Mouse (Mus musculus): ENCODE results near the gene Sgpp2. TPM values are rescaled to one million over a fixed set of nuclear protein-coding genes. Genes with fewer than 3 reads are reported as not detected.

The Sgpp2 gene
- polyA plus RNA-seq, 1 experiment: 0.67 TPM

DNA sequence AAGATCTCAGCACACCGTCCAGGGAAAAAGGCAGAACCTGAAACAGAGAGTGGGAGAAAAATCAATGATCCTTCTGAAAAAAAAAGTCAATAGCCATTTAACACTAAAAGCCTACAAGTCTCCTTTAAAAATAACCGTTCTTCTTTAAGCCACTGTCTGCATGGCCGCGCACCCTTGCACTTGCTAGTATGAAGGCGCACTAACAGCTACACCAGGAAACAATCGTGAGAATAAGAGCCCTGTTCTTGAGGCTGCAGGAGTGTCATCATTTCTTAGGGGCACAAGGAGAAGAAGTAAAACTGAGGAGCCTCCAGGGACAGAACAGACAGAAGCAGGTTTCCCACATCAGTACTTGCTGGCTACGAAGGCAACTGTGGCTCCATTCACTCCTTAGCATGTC is 115.2 kb downstream of the Sgpp2 start:
- Histone ChIP-seq H3K4me1 (replicated peaks; ENCODE audit: control insufficient read depth, insufficient read depth, low read length) (peaks cover 3% of the 10 kb centered on the region), H3K4me3 (ENCODE audit: control insufficient read depth, insufficient read depth, low read length) (no peak overlapping the region), H3K27me3 (ENCODE audit: control insufficient read depth, insufficient read depth, low read length) (no peaks in the 10 kb centered on the region), H3K36me3 (ENCODE audit: control insufficient read depth, insufficient read depth, low read length) (peaks cover 12% of the 10 kb centered on the region; the same call in 1 of the 2 replicates), H3K27ac (ENCODE audit: control insufficient read depth, insufficient read depth, low read length) (no peak overlapping the region)
- no peak for TF ChIP-seq POLR2A (IDR thresholded peaks at IDR 0.05; ENCODE audit: control insufficient read depth, extremely low read depth, insufficient read depth, low read length, poor library complexity)
- TF ChIP-seq CTCF (IDR thresholded peaks at IDR 0.05; ENCODE audit: borderline replicate concordance, control insufficient read depth, extremely low read depth, insufficient read depth, low read length, poor library complexity): no peak
- DNase-seq: no peak
- 95% methylated on average over 7 of the region's 7 CpGs for WGBS

DNA sequence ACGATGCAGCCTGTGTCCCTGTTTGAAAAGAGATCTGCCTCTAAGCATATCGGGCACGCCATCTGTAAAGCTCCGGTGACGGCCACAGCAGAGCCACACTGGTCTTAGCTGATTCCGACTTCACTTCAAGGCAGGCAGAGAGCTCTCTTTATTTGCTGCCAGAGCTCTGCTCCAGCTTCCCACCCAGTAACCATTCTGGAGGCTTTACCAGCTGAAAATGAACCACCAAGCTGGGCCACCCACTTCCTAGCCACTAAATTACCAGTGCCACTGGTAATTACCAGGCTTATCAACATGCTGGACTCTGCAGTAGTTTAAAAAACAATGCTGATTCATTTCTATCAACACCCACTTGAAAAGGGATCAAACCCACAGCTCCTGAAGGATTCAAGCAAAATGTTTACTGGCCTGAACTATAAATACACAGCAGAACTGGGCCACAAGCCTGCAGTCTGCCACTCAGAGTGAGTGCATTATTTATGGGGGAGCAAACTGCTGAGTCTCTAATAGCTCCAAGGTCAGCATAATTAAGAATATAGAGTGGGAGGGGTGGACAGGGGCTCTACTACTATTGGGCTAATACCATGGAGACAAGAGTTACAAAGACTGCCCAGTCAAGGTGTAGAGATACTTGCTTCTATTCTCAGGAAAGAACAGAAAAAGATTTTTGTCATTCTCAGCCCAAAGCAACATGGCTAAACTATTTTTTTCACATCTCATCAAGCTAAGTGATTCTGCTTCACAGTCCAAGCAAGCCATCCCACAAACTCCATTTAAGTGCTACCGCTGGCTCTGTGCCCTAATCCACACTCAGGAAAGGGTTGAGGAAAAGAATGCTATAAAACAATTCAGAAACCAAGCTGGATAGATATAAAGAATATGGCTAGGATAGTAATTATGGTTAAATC is 115.9 kb downstream of the Sgpp2 start:
- WGBS: 97% methylated on average over 7 of the region's 7 CpGs
- no peak for DNase-seq

DNA sequence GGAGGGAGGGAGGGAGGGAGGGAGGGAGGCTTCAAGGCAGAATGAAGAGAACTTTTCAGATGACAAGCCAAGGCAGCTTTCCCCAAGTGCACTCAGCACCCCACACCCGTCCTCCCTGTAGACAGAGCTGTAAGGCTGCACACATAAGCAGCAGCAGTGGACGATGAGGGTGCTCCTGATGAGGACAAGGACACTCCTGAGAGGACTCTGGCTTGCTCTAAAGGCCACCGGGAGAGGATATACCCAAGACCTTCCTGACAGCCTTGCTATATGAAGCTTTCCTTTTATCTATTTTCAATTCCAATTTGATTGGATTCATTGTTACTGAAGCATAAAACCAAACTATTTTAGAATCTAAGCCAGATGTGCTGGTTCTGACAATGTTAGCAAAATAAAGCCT is 116.7 kb downstream of the Sgpp2 start:
- TF ChIP-seq CTCF (IDR thresholded peaks at IDR 0.05; ENCODE audit: borderline replicate concordance, control insufficient read depth, extremely low read depth, insufficient read depth, low read length, poor library complexity) (no peak), POLR2A (IDR thresholded peaks at IDR 0.05; ENCODE audit: control insufficient read depth, extremely low read depth, insufficient read depth, low read length, poor library complexity) (no peak)
- Histone ChIP-seq H3K4me3 (ENCODE audit: control insufficient read depth, insufficient read depth, low read length) (no peak overlapping the region), H3K27me3 (ENCODE audit: control insufficient read depth, insufficient read depth, low read length) (no peaks in the 10 kb centered on the region), H3K27ac (ENCODE audit: control insufficient read depth, insufficient read depth, low read length) (no peak overlapping the region), H3K36me3 (ENCODE audit: control insufficient read depth, insufficient read depth, low read length) (peaks cover 12% of the 10 kb centered on the region; the same call in 1 of the 2 replicates), H3K4me1 (replicated peaks; ENCODE audit: control insufficient read depth, insufficient read depth, low read length) (peaks cover 3% of the 10 kb centered on the region)
- 91% methylated on average over 3 of the region's 3 CpGs for WGBS
- DNase-seq: no peak

More for the DNA sequence above, 115.9 kb downstream of the Sgpp2 start:
- no peak overlapping the region for H3K4me3 ChIP-seq (ENCODE audit: control insufficient read depth, insufficient read depth, low read length)
- H3K4me1 ChIP-seq (replicated peaks; ENCODE audit: control insufficient read depth, insufficient read depth, low read length): peaks cover 3% of the 10 kb centered on the region
- no peak overlapping the region for H3K27ac ChIP-seq (ENCODE audit: control insufficient read depth, insufficient read depth, low read length)
- no peak for TF ChIP-seq POLR2A (IDR thresholded peaks at IDR 0.05; ENCODE audit: control insufficient read depth, extremely low read depth, insufficient read depth, low read length, poor library complexity)
- no peak for TF ChIP-seq CTCF (IDR thresholded peaks at IDR 0.05; ENCODE audit: borderline replicate concordance, control insufficient read depth, extremely low read depth, insufficient read depth, low read length, poor library complexity)
- no peaks in the 10 kb centered on the region for H3K27me3 ChIP-seq (ENCODE audit: control insufficient read depth, insufficient read depth, low read length)
- H3K36me3 ChIP-seq (ENCODE audit: control insufficient read depth, insufficient read depth, low read length): peaks cover 12% of the 10 kb centered on the region; the same call in 1 of the 2 replicates

DNA sequence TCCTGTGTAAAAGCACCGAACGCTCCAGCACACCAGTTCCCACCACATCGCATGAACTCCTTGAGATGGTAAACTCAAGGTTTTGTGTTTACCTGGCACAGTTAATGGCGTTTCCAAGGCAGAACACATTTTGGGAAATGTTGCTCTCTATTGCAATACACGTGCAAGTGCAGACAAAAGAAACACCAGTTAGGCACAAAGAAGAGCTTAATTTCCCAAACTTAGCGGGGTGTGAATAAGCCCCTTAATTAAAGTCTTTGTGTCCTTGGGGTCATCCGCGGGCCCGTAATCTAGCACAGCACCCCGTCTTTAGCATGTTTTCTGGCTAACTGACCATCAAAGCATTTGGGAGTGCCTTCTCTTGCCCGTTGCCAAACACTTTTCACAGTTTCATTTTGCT is 118.7 kb downstream of the Sgpp2 start:
- DNase-seq: no peak
- Histone ChIP-seq H3K4me1 (replicated peaks; ENCODE audit: control insufficient read depth, insufficient read depth, low read length) (no peaks in the 10 kb centered on the region), H3K4me3 (ENCODE audit: control insufficient read depth, insufficient read depth, low read length) (no peak overlapping the region), H3K36me3 (ENCODE audit: control insufficient read depth, insufficient read depth, low read length) (peaks cover 16% of the 10 kb centered on the region; the same call in 1 of the 2 replicates), H3K27me3 (ENCODE audit: control insufficient read depth, insufficient read depth, low read length) (no peaks in the 10 kb centered on the region), H3K27ac (ENCODE audit: control insufficient read depth, insufficient read depth, low read length) (no peak overlapping the region)
- whole genome bisulfite sequencing: 97% methylated on average over 11 of the region's 11 CpGs
- TF ChIP-seq CTCF (IDR thresholded peaks at IDR 0.05; ENCODE audit: borderline replicate concordance, control insufficient read depth, extremely low read depth, insufficient read depth, low read length, poor library complexity) (no peak), POLR2A (IDR thresholded peaks at IDR 0.05; ENCODE audit: control insufficient read depth, extremely low read depth, insufficient read depth, low read length, poor library complexity) (no peak)

DNA sequence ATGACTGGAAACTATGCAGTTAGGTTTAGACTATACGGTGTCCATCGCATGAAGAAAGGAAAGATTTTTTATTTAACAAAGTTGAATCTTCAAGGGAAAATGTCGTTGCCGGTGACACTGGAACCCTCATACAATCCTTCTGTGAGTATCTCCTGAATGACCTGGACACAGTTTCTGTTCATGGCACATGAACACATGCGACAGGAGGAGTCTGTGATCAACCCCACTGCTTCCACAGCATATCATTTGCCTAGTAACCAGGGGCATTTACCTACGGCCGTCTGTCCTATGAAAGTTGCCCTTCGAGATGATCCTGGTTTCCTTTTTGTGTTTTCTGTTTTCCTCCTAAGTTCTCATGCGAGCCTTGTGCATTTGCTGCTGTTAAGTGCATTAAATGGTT is 123.3 kb downstream of the Sgpp2 start:
- no peak for TF ChIP-seq POLR2A (IDR thresholded peaks at IDR 0.05; ENCODE audit: control insufficient read depth, extremely low read depth, insufficient read depth, low read length, poor library complexity)
- TF ChIP-seq CTCF (IDR thresholded peaks at IDR 0.05; ENCODE audit: borderline replicate concordance, control insufficient read depth, extremely low read depth, insufficient read depth, low read length, poor library complexity): no peak
- WGBS: 96% methylated on average over 9 of the region's 9 CpGs

DNA sequence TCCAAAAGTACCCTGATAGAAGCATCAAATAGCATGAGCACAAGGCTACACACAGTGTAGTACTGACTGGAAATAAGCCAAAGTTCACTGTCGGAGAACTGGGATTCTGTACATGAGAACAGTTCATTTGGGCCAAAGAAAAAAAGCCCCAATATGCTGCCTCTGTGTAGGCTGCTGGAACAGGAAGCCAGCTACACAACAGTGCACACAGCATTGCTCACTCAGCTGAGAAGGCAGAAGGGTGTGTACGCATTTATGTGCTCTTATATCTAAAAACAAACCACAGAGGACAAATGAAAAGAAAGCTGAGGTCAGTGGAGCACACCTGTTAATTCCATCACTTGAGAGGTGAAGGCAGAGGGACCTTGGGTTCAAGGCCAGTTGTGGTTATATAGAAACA is 125.8 kb downstream of the Sgpp2 start:
- Histone ChIP-seq H3K27me3 (ENCODE audit: control insufficient read depth, insufficient read depth, low read length) (no peaks in the 10 kb centered on the region), H3K36me3 (ENCODE audit: control insufficient read depth, insufficient read depth, low read length) (peaks cover 4% of the 10 kb centered on the region; the same call in 1 of the 2 replicates), H3K4me1 (replicated peaks; ENCODE audit: control insufficient read depth, insufficient read depth, low read length) (no peaks in the 10 kb centered on the region), H3K4me3 (ENCODE audit: control insufficient read depth, insufficient read depth, low read length) (no peak overlapping the region), H3K27ac (ENCODE audit: control insufficient read depth, insufficient read depth, low read length) (no peak overlapping the region)
- 91% methylated on average over 2 of the region's 2 CpGs for WGBS
- no peak for TF ChIP-seq CTCF (IDR thresholded peaks at IDR 0.05; ENCODE audit: borderline replicate concordance, control insufficient read depth, extremely low read depth, insufficient read depth, low read length, poor library complexity)
- no peak for TF ChIP-seq POLR2A (IDR thresholded peaks at IDR 0.05; ENCODE audit: control insufficient read depth, extremely low read depth, insufficient read depth, low read length, poor library complexity)
- no peak for DNase-seq

More for the DNA sequence above, 123.3 kb downstream of the Sgpp2 start:
- H3K4me1 ChIP-seq (replicated peaks; ENCODE audit: control insufficient read depth, insufficient read depth, low read length): no peaks in the 10 kb centered on the region
- no peak for DNase-seq
- peaks cover 4% of the 10 kb centered on the region; the same call in 1 of the 2 replicates for H3K36me3 ChIP-seq (ENCODE audit: control insufficient read depth, insufficient read depth, low read length)
- no peak overlapping the region for H3K4me3 ChIP-seq (ENCODE audit: control insufficient read depth, insufficient read depth, low read length)
- no peaks in the 10 kb centered on the region for H3K27me3 ChIP-seq (ENCODE audit: control insufficient read depth, insufficient read depth, low read length)
- H3K27ac ChIP-seq (ENCODE audit: control insufficient read depth, insufficient read depth, low read length): no peak overlapping the region
